Mouse (Mus musculus) small intestine, adult 2 months (tissue): ENCODE results near the gene Agap1. TPM values are rescaled to one million over a fixed set of nuclear protein-coding genes. Genes with fewer than 3 reads are reported as not detected.

ENCODE experiments used
- H3K27ac ChIP-seq: fragments of 200-500 bp; 2 replicates; pipeline ENCODE4 v1.5.1; 2012; ENCODE audit warnings: low read depth, low read length, control low read depth, inconsistent platforms; ENCODE audit not compliant: insufficient read depth
- H3K27me3 ChIP-seq: fragments of 200-500 bp; 2 replicates; pipeline ENCODE4 v1.6.1; 2012; ENCODE audit warnings: mild to moderate bottlenecking, moderate library complexity, low read length, inconsistent platforms; ENCODE audit not compliant: control insufficient read depth, insufficient read depth
- H3K36me3 ChIP-seq: fragments of 200-500 bp; 2 replicates; pipeline ENCODE4 v1.6.1; 2012; ENCODE audit warnings: mild to moderate bottlenecking, low read length, control low read depth, inconsistent platforms; ENCODE audit not compliant: control insufficient read depth, insufficient read depth
- H3K4me1 ChIP-seq: fragments of 200-500 bp; 2 replicates; pipeline ENCODE4 v1.6.1; 2012; ENCODE audit warnings: low read length, inconsistent platforms, mixed read lengths; ENCODE audit not compliant: control insufficient read depth, insufficient read depth, insufficient read length
- H3K4me3 ChIP-seq: fragments of 200-500 bp; 2 replicates; pipeline ENCODE4 v1.5.1; 2012; ENCODE audit warnings: low read depth, mild to moderate bottlenecking, control low read depth, inconsistent platforms, low read length, moderate library complexity
- CTCF ChIP-seq: fragments of 200-500 bp; IDR thresholded peaks from 2 replicates; pipeline ENCODE4 v1.5.1; 2012; ENCODE audit warnings: low read depth, mild to moderate bottlenecking, control low read depth, inconsistent platforms, low read length, moderate library complexity, mixed read lengths; ENCODE audit not compliant: insufficient replicate concordance, insufficient read length; ENCODE audit errors: extremely low read depth
- POLR2A ChIP-seq: fragments of 200-500 bp; IDR thresholded peaks from 2 replicates; pipeline ENCODE4 v1.6.1; 2012; ENCODE audit warnings: low read depth, mild to moderate bottlenecking, control low read depth, inconsistent platforms, low read length, moderate library complexity
- WGBS: fragments of 180-500 bp; shearing (Covaris S2); methylation state at CpG from one replicate; pipeline ENCODE4 v1.1.7; 2018; 5-methylcytosine and 5-hydroxymethylcytosine counted together
- polyA plus RNA-seq: library from polyadenylated mRNA; depleted of rRNA; stranded (reverse); fragments of >200 nt; gene quantifications from 2 replicates; pipeline ENCODE4 v1.2.3, GENCODE M21; 2012

Gene Agap1
- polyA plus RNA-seq, 1 experiment, result 27.8 TPM

- 92% methylated on average over 8 of the region's 8 CpGs for WGBS
- Histone ChIP-seq H3K27me3 (no peaks in the 10 kb centered on the region), H3K36me3 (no peaks in the 10 kb centered on the region), H3K4me1 (no peaks in the 10 kb centered on the region), H3K27ac (no peak overlapping the region), H3K4me3 (no peak overlapping the region)
- TF ChIP-seq POLR2A (no peak), CTCF (no peak)
These were observed 358.2 kb downstream of the Agap1 start for GRCm38 (mm10) chr1:89812816-89813215.

- 72% methylated on average over 14 of the region's 14 CpGs for WGBS
- H3K4me3 ChIP-seq, result no peak overlapping the region
- no peaks in the 10 kb centered on the region for H3K36me3 ChIP-seq
- H3K27ac ChIP-seq, result no peak overlapping the region
- TF ChIP-seq POLR2A (no peak), CTCF (no peak)
- H3K4me1 ChIP-seq, result peaks cover 2% of the 10 kb centered on the region
- no peaks in the 10 kb centered on the region for H3K27me3 ChIP-seq
These were observed 362.0 kb downstream of the Agap1 start for GRCm38 (mm10) chr1:89816487-89817206.

- WGBS, result 51% methylated on average over 4 of the region's 4 CpGs
- no peaks in the 10 kb centered on the region for H3K27me3 ChIP-seq
- H3K4me3 ChIP-seq, result no peak overlapping the region
- H3K36me3 ChIP-seq, result no peaks in the 10 kb centered on the region
- H3K4me1 ChIP-seq, result peaks cover 4% of the 10 kb centered on the region
- TF ChIP-seq CTCF (no peak), POLR2A (no peak)
- no peak overlapping the region for H3K27ac ChIP-seq
These were observed 367.2 kb downstream of the Agap1 start for GRCm38 (mm10) chr1:89821822-89822221.

- no peak for TF ChIP-seq POLR2A
- TF ChIP-seq CTCF, result no peak
- peaks cover 7% of the 10 kb centered on the region for H3K4me1 ChIP-seq
- no peaks in the 10 kb centered on the region for H3K36me3 ChIP-seq
- H3K4me3 ChIP-seq, result no peak overlapping the region
- 65% methylated on average over 3 of the region's 3 CpGs for WGBS
- H3K27me3 ChIP-seq, result no peaks in the 10 kb centered on the region
- H3K27ac ChIP-seq, result no peak overlapping the region
These were observed 367.8 kb downstream of the Agap1 start for GRCm38 (mm10) chr1:89822431-89822830.

GRCm38 (mm10) chr1:89823036-89823435, 368.4 kb downstream of the Agap1 start:
- H3K36me3 ChIP-seq, result no peaks in the 10 kb centered on the region
- TF ChIP-seq CTCF, result no peak
- TF ChIP-seq POLR2A, result no peak
- H3K27ac ChIP-seq, result no peak overlapping the region
- H3K27me3 ChIP-seq, result no peaks in the 10 kb centered on the region
- WGBS, result 92% methylated on average over 7 of the region's 7 CpGs
- H3K4me3 ChIP-seq, result no peak overlapping the region
- peaks cover 7% of the 10 kb centered on the region for H3K4me1 ChIP-seq

GRCm38 (mm10) chr1:89827051-89827450, 372.4 kb downstream of the Agap1 start:
- peaks cover 5% of the 10 kb centered on the region; the same call in 1 of the 2 replicates for H3K4me1 ChIP-seq
- H3K36me3 ChIP-seq, result no peaks in the 10 kb centered on the region
- TF ChIP-seq CTCF, result no peak
- TF ChIP-seq POLR2A, result no peak
- H3K27ac ChIP-seq, result no peak overlapping the region
- no peaks in the 10 kb centered on the region for H3K27me3 ChIP-seq
- H3K4me3 ChIP-seq, result no peak overlapping the region
- 44% methylated on average over 3 of the region's 3 CpGs for WGBS

GRCm38 (mm10) chr1:89831095-89831494, 376.5 kb downstream of the Agap1 start:
- H3K4me3 ChIP-seq, result no peak overlapping the region
- 0 out of 2 replicates have a peak, but pooled peaks cover 5% of the 10 kb centered on the region for H3K36me3 ChIP-seq
- 36% methylated on average over 1 of the region's 1 CpGs for WGBS
- H3K4me1 ChIP-seq, result peaks cover 5% of the 10 kb centered on the region; the same call in 1 of the 2 replicates
- H3K27me3 ChIP-seq, result no peaks in the 10 kb centered on the region
- no peak for TF ChIP-seq POLR2A
- no peak for TF ChIP-seq CTCF
- no peak overlapping the region for H3K27ac ChIP-seq
